Mouse (Mus musculus) lung, embryonic 15.5 days (tissue): Measurements from ENCODE around the gene Tmc1. TPM values are rescaled to one million over a fixed set of nuclear protein-coding genes. Genes with fewer than 3 reads are reported as not detected.

Experiments used
- ATAC-seq: fragments of 200-750 bp; cut with Nextera tagmentation; 2 replicates; pipeline ENCODE4 v1.8.0; 2017; ENCODE audit warnings: moderate number of reproducible peaks, borderline replicate concordance; ENCODE audit not compliant: low FRiP score, low TSS enrichment; ENCODE audit errors: extremely low read depth
- H3K27ac ChIP-seq: fragments of 300-500 bp; sonication (generic); 2 replicates; pipeline ENCODE4 v1.5.1; 2015; ENCODE audit warnings: moderate library complexity, mild to moderate bottlenecking, inconsistent platforms
- H3K27me3 ChIP-seq: fragments of 300-500 bp; sonication (generic); 2 replicates; pipeline ENCODE4 v1.6.1; 2015; ENCODE audit warnings: inconsistent platforms
- H3K36me3 ChIP-seq: fragments of 300-500 bp; sonication (generic); 2 replicates; pipeline ENCODE4 v1.6.1; 2015; ENCODE audit warnings: inconsistent platforms
- H3K4me1 ChIP-seq: fragments of 300-500 bp; sonication (generic); 2 replicates; pipeline ENCODE4 v1.6.1; 2015; ENCODE audit warnings: inconsistent platforms
- H3K4me2 ChIP-seq: fragments of 300-500 bp; sonication (generic); 2 replicates; pipeline ENCODE4 v1.6.1; 2015; ENCODE audit warnings: inconsistent platforms, mild to moderate bottlenecking, moderate library complexity
- H3K4me3 ChIP-seq: fragments of 300-500 bp; sonication (generic); 2 replicates; pipeline ENCODE4 v1.5.1; 2015; ENCODE audit warnings: mild to moderate bottlenecking, inconsistent platforms
- H3K9ac ChIP-seq: fragments of 300-500 bp; sonication (generic); 2 replicates; pipeline ENCODE4 v1.6.1; 2015; ENCODE audit warnings: inconsistent platforms
- H3K9me3 ChIP-seq: fragments of 300-500 bp; sonication (generic); 2 replicates; pipeline ENCODE4 v1.6.1; 2016; ENCODE audit warnings: inconsistent platforms
- WGBS: fragments of 180-500 bp; shearing (Covaris S2); methylation state at CpG from one replicate; pipeline ENCODE4 v1.1.7; 2015; 5-methylcytosine and 5-hydroxymethylcytosine counted together
- polyA plus RNA-seq: library from polyadenylated mRNA; unstranded; fragments of >200 nt; fragmentation: Nextera tagmentation; extraction: Ambion mirVana; gene quantifications from 2 replicates; pipeline ENCODE4 v1.2.1, GENCODE M21; 2015

Gene Tmc1
- polyA plus RNA-seq, 1 experiment from 2014 or later, result 0.06 TPM

DNA sequence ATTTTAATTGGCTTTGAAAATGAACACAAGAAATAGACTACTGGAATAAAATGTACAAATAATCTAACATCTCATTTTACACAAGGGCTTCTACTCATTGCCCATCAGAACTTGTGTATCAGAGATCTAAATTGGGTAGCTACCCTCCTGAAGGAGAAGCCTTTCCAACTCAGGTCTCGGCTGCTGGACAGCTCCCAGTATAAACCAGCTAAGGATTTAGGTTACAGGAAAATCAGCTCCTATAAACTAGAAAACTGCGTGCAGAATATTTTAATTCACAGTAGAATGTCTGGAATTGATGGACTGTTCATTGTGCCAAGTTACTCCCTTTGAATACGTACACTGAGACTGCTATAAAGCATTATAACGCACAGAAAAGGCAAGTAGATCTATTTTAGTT, 158.0 kb downstream of the Tmc1 start:
- no peak overlapping the region for H3K4me3 ChIP-seq
- no peak overlapping the region for H3K9ac ChIP-seq
- no peaks in the 10 kb centered on the region for H3K4me1 ChIP-seq
- no peaks in the 10 kb centered on the region for H3K9me3 ChIP-seq
- WGBS, result 44% methylated on average over 4 of the region's 4 CpGs
- H3K27ac ChIP-seq, result no peak overlapping the region
- H3K4me2 ChIP-seq, result no peak overlapping the region
- H3K36me3 ChIP-seq, result no peaks in the 10 kb centered on the region
- no peaks in the 10 kb centered on the region for H3K27me3 ChIP-seq
- no peak for ATAC-seq

DNA sequence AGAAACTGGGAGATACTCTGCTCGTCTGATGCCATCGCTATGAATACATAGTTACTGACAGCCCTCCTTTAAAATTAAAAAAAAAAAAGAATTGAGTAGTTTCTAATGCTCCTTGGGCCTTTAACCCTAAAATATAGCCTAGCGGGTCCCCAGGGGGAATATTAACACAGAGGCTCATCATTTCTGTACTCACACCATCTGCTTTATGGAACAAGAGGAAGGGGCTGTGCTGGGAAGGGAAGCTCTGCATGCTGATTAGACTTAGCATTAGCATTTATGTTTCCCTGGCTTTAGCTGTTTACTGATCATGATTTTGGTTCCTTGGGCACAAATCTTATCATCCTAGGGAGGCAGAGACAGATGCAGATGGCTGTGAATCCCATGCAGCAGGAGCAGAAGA, 159.0 kb downstream of the Tmc1 start:
- Histone ChIP-seq H3K27me3 (no peaks in the 10 kb centered on the region), H3K36me3 (no peaks in the 10 kb centered on the region), H3K27ac (no peak overlapping the region), H3K9me3 (no peaks in the 10 kb centered on the region), H3K9ac (no peak overlapping the region), H3K4me2 (no peak overlapping the region), H3K4me3 (no peak overlapping the region), H3K4me1 (no peaks in the 10 kb centered on the region)
- 89% methylated on average over 3 of the region's 3 CpGs for WGBS
- no peak for ATAC-seq

DNA sequence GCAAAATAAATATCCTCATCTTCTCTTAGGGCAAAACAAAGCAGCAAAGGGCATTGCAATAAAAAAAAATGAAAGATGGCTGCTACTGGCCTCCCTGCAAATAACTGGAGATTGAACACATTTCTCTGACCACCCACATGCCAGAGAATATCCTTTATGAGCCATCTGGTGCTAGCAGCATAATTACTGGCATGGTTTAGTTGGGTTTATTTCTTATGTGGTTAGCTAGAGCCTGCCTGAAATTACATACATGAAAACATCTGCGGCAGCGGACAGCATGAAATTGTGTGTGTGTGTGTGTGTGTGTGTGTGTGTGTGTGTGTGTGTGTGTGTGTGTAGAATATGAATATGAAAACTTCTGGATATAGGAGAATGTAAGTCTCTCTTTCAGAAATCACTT, 161.2 kb downstream of the Tmc1 start:
- Histone ChIP-seq H3K9ac (no peak overlapping the region), H3K4me2 (no peak overlapping the region), H3K27me3 (no peaks in the 10 kb centered on the region), H3K4me1 (no peaks in the 10 kb centered on the region), H3K4me3 (no peak overlapping the region), H3K9me3 (no peaks in the 10 kb centered on the region), H3K36me3 (no peaks in the 10 kb centered on the region), H3K27ac (no peak overlapping the region)
- ATAC-seq, result no peak
- WGBS, result 87% methylated on average over 2 of the region's 2 CpGs

DNA sequence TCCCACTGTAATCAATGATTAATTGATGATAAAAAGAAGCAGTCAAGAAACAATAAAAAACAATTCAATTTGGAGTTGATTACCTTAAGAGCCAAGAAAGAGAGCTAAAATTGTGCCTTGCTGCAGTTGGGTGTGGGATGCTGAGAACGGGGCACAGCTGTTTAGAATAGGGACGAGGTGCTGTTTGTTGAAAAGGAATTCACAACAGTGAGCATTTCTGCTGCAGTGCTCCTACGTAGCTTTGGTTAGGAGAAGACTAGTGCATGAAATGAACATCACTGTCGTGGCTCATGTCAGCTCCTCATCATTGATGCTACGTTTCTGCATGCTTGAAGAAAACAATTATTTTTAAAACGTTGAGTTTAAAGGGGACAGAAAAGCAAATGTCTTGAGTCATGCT, 166.7 kb downstream of the Tmc1 start:
- no peak overlapping the region for H3K4me2 ChIP-seq
- 71% methylated on average over 6 of the region's 6 CpGs for WGBS
- H3K4me1 ChIP-seq, result no peaks in the 10 kb centered on the region
- H3K27me3 ChIP-seq, result no peaks in the 10 kb centered on the region
- no peak overlapping the region for H3K4me3 ChIP-seq
- no peak overlapping the region for H3K27ac ChIP-seq
- ATAC-seq, result no peak
- H3K9ac ChIP-seq, result no peak overlapping the region
- no peaks in the 10 kb centered on the region for H3K9me3 ChIP-seq
- no peaks in the 10 kb centered on the region for H3K36me3 ChIP-seq

DNA sequence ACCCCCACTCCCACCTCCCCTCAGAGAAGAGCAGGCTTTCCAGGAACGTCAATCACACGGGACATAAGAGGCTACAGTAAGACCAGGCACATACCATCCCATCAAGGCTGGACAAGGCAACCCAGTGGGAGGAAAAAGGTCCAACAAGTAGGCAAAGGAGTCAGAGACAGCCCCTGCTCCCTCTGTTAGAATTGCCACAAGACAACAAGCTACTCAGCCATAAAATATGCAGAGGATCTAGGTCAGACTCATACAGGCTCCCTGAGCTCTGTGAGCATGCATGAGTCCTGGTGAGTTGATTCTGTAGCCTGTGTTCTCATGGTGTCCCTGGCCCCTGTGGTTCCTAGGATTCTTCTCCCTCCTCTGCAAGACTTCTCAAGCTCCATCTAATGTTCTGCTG, 178.3 kb downstream of the Tmc1 start:
- no peak for ATAC-seq
- H3K9me3 ChIP-seq, result no peaks in the 10 kb centered on the region
- H3K36me3 ChIP-seq, result no peaks in the 10 kb centered on the region
- WGBS, result 49% methylated on average over 2 of the region's 2 CpGs
- H3K27me3 ChIP-seq, result no peaks in the 10 kb centered on the region
- H3K4me2 ChIP-seq, result no peak overlapping the region
- H3K27ac ChIP-seq, result no peak overlapping the region
- H3K4me1 ChIP-seq, result no peaks in the 10 kb centered on the region
- no peak overlapping the region for H3K9ac ChIP-seq
- H3K4me3 ChIP-seq, result no peak overlapping the region

DNA sequence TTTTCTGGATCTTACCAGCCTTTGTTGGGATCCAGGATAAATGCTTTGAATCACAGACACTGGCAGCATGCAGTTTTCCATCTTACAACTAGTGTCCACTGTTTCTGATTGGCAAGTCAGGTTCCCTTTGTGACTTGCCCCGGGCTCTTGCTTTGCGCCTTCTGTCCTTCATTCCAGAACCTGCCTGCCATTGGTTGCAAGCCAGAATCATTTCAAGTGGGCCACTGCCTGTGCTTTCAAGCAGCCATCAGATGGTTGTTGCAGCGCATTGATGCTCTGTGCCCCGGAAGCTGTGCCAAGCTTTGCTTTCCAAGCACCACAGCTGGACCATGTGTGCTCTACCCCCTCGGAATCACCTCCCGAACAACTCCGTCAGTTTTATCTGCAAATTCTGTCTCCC, 180.1 kb downstream of the Tmc1 start:
- no peaks in the 10 kb centered on the region for H3K27me3 ChIP-seq
- no peak for ATAC-seq
- WGBS, result 87% methylated on average over 7 of the region's 7 CpGs
- H3K4me3 ChIP-seq, result no peak overlapping the region
- no peaks in the 10 kb centered on the region for H3K4me1 ChIP-seq
- H3K4me2 ChIP-seq, result no peak overlapping the region
- H3K9ac ChIP-seq, result no peak overlapping the region
- no peak overlapping the region for H3K27ac ChIP-seq
- no peaks in the 10 kb centered on the region for H3K9me3 ChIP-seq
- no peaks in the 10 kb centered on the region for H3K36me3 ChIP-seq

DNA sequence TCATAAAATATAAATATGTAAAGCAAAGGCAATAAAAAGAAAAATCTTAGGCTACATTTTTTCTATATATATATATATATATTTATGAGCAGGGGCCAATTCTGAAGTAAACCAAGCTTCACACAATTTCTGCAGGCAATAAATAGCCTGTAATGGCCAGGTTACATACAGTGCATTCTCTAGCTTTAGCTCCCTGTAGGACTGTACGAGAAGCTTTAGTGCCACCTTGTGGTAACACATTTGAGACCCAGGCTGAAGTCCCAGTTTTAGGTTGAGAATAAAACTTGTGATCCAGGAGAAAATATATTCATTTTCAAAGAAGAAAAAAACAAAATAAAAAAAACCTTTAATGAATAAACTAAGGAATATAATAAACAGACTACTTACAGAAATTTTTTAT, 189.8 kb downstream of the Tmc1 start:
- no peaks in the 10 kb centered on the region for H3K9me3 ChIP-seq
- H3K4me2 ChIP-seq, result no peak overlapping the region
- no peak overlapping the region for H3K9ac ChIP-seq
- no peak overlapping the region for H3K4me3 ChIP-seq
- no peaks in the 10 kb centered on the region for H3K36me3 ChIP-seq
- no peaks in the 10 kb centered on the region for H3K27me3 ChIP-seq
- WGBS, result 18% methylated on average over 1 of the region's 1 CpGs
- no peak for ATAC-seq
- peaks cover 7% of the 10 kb centered on the region for H3K4me1 ChIP-seq
- no peak overlapping the region for H3K27ac ChIP-seq

DNA sequence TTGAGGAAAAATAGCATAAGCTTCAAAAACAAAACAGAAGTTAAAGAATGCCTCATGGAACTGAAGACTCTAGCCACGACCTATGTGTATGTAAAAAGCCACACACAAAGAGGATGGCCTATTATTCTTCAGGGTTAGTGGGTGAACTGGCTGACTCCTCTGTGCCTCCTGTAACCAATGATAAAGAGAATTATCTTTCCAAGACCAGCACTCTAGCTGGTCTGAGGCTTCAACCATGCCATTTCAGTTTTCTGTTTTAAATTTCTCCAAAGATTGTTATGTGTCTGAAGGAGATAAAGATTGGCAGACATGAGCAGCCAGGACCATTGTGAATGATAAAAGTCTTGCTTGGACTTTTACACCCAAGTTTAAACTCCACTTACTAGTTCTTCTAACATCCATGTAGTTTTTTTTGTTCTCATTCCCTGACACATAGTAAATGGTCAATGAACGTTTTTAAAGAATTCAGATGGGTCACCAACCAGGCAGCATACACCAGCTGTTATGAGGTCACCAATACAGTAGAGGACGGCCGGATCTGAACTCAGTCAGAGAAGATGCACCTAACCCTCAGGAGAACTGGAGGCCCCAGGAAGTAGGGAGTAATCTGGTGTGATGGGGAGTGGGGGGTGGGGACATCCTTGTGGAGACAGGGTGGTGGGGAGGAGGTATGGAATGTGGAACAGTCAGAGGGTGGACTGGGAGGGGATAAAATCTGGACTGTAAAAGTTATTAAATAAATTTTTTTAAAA, 192.2 kb downstream of the Tmc1 start:
- Histone ChIP-seq H3K4me3 (no peak overlapping the region), H3K36me3 (no peaks in the 10 kb centered on the region), H3K27ac (no peak overlapping the region), H3K9me3 (no peaks in the 10 kb centered on the region), H3K4me1 (peaks cover 7% of the 10 kb centered on the region), H3K9ac (no peak overlapping the region), H3K27me3 (no peaks in the 10 kb centered on the region), H3K4me2 (no peak overlapping the region)
- ATAC-seq, result no peak
- 51% methylated on average over 4 of the region's 4 CpGs for WGBS

DNA sequence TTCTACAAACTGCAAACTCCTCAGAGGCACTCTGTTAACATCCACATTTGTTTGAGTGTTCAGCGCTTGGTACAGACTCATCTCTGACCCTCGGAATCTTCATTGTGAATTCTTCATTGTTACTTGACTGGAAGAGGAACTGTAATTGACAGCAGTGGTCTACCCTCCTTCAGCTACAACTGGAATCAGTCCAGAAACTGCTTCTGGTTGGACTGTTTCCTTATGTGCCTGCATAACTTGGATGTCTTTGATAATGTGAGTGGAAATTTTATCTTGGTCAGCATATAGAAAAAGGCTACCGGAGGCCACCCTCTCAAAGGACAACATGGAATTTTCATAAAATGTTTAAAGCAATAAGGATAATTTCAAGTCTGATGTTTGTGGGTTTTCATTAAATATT, 192.9 kb downstream of the Tmc1 start:
- no peak overlapping the region for H3K27ac ChIP-seq
- WGBS, result 22% methylated on average over 3 of the region's 3 CpGs

DNA sequence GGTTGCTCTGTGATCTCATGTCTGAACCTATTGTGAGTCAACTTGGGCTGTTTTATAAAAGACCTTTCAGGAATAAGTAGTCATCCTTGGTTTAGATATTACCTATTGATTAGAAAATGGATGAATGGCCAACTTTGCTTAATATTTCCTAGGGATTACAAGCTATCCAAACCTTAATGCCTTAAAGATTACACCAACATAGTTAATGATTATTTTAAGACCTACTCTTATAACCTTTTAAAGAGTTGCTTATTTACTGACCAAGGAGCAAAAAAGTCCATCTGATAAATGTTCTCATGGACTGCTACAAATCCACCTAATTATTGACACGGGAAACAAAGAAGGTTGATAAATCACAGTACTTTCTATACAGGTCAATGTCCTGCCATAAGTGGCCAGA, 209.4 kb downstream of the Tmc1 start:
- 77% methylated on average over 1 of the region's 1 CpGs for WGBS

More for the DNA sequence above, 192.9 kb downstream of the Tmc1 start:
- H3K27me3 ChIP-seq, result no peaks in the 10 kb centered on the region
- no peak overlapping the region for H3K4me3 ChIP-seq
- ATAC-seq, result no peak
- no peaks in the 10 kb centered on the region for H3K9me3 ChIP-seq
- H3K9ac ChIP-seq, result no peak overlapping the region
- no peaks in the 10 kb centered on the region for H3K36me3 ChIP-seq
- H3K4me2 ChIP-seq, result no peak overlapping the region
- H3K4me1 ChIP-seq, result peaks cover 7% of the 10 kb centered on the region

More for the DNA sequence above, 209.4 kb downstream of the Tmc1 start:
- H3K4me3 ChIP-seq, result no peak overlapping the region
- ATAC-seq, result no peak
- no peak overlapping the region for H3K27ac ChIP-seq
- no peak overlapping the region for H3K9ac ChIP-seq
- 0 out of 2 replicates have a peak, but pooled peaks cover 3% of the 10 kb centered on the region for H3K4me1 ChIP-seq
- no peak overlapping the region for H3K4me2 ChIP-seq
- H3K9me3 ChIP-seq, result no peaks in the 10 kb centered on the region
- no peaks in the 10 kb centered on the region for H3K27me3 ChIP-seq
- H3K36me3 ChIP-seq, result no peaks in the 10 kb centered on the region

Other genes starting within 250 kb of the Tmc1 start
- 131 and 134 TPM in 2 replicates for gene Aldh1a7, start 226.6 kb downstream of the Tmc1 start, polyA plus RNA-seq